Mouse (Mus musculus): ENCODE results near the gene Gm21970.

Gene Gm21970

GRCm38 (mm10) chr16:91466566-91466965, 75.0 kb downstream of the Gm21970 start:
- no peak for DNase-seq

All from right cerebral cortex, postnatal 4 days (tissue).